Mouse (Mus musculus) liver, embryonic 11.5 days (tissue): Measurements from ENCODE around the gene Frmd4a. TPM values are rescaled to one million over a fixed set of nuclear protein-coding genes. Genes with fewer than 3 reads are reported as not detected.

Experiments
- ATAC-seq: fragments of 200-750 bp; cut with Nextera tagmentation; replicated peaks from 2 replicates; pipeline ENCODE4 v1.8.0; 2017; ENCODE audit warnings: moderate number of reproducible peaks, mild to moderate bottlenecking, moderate TSS enrichment, moderate library complexity; ENCODE audit not compliant: low FRiP score
- DNase-seq: peaks from one replicate; pipeline ENCODE4 v3.0.0-alpha.2; 2017; ENCODE audit warnings: low spot score
- H3K27ac ChIP-seq: fragments of 300-500 bp; sonication (generic); 2 replicates; pipeline ENCODE4 v1.5.1; 2014; ENCODE audit warnings: mild to moderate bottlenecking, low read depth, low read length, control low read depth
- H3K27me3 ChIP-seq: fragments of 300-500 bp; sonication (generic); replicated peaks from 2 replicates; pipeline ENCODE4 v1.6.1; 2014; ENCODE audit warnings: low read length, mixed read lengths; ENCODE audit not compliant: control insufficient read depth, insufficient read depth
- H3K36me3 ChIP-seq: fragments of 300-500 bp; sonication (generic); 2 replicates; pipeline ENCODE4 v1.6.1; 2014; ENCODE audit warnings: mild to moderate bottlenecking, low read length, moderate library complexity, mixed read lengths; ENCODE audit not compliant: control insufficient read depth, insufficient read depth
- H3K4me1 ChIP-seq: fragments of 300-500 bp; sonication (generic); replicated peaks from 2 replicates; pipeline ENCODE4 v1.6.1; 2014; ENCODE audit warnings: low read length, mixed read lengths; ENCODE audit not compliant: control insufficient read depth, insufficient read depth
- H3K4me2 ChIP-seq: fragments of 300-500 bp; sonication (generic); 2 replicates; pipeline ENCODE4 v1.6.1; 2014; ENCODE audit warnings: mild to moderate bottlenecking, control low read depth, moderate library complexity
- H3K4me3 ChIP-seq: fragments of 300-500 bp; sonication (generic); 2 replicates; pipeline ENCODE4 v1.5.1; 2014; ENCODE audit warnings: low read depth, low read length, control low read depth
- H3K9ac ChIP-seq: fragments of 300-500 bp; sonication (generic); 2 replicates; pipeline ENCODE4 v1.6.1; 2014; ENCODE audit warnings: low read depth, low read length, control low read depth
- H3K9me3 ChIP-seq: fragments of 300-500 bp; sonication (generic); 2 replicates; pipeline ENCODE4 v1.6.1; 2016; ENCODE audit warnings: low read length, inconsistent platforms, mixed read lengths; ENCODE audit not compliant: control insufficient read depth
- WGBS: fragments of 180-500 bp; shearing (Covaris S2); extraction: QIAGEN DNeasy Blood & Tissue Kit; methylation state at CpG from one replicate; pipeline ENCODE4 v1.1.7; 2014; 5-methylcytosine and 5-hydroxymethylcytosine counted together
- polyA plus RNA-seq: library from polyadenylated mRNA; unstranded; fragments of >200 nt; fragmentation: Nextera tagmentation; extraction: Ambion mirVana; gene quantifications from 2 replicates; pipeline ENCODE4 v1.2.1, GENCODE M21; 2014

Frmd4a gene
- polyA plus RNA-seq, 1 experiment from 2014 or later: 18.6 TPM

GRCm38 (mm10) chr2:4507887-4508615 lies 490.5 kb downstream of the Frmd4a start:
- Histone ChIP-seq H3K4me1 (peaks cover 8% of the 10 kb centered on the region), H3K27ac (no peak overlapping the region)
- no peak for DNase-seq

GRCm38 (mm10) chr2:4508959-4509615 lies 491.6 kb downstream of the Frmd4a start:
- no peaks in the 10 kb centered on the region for H3K9me3 ChIP-seq
- H3K27ac ChIP-seq: no peak overlapping the region
- no peak overlapping the region for H3K9ac ChIP-seq
- H3K36me3 ChIP-seq: no peaks in the 10 kb centered on the region
- no peak for DNase-seq
- no peaks in the 10 kb centered on the region for H3K27me3 ChIP-seq
- H3K4me1 ChIP-seq: peaks cover 8% of the 10 kb centered on the region
- no peak overlapping the region for H3K4me2 ChIP-seq
- H3K4me3 ChIP-seq: no peak overlapping the region
- ATAC-seq: no peak
- WGBS: 70% methylated on average over 10 of the region's 10 CpGs

More at GRCm38 (mm10) chr2:4507887-4508615, 490.5 kb downstream of the Frmd4a start:
- H3K4me3 ChIP-seq: no peak overlapping the region
- no peaks in the 10 kb centered on the region for H3K9me3 ChIP-seq
- H3K9ac ChIP-seq: no peak overlapping the region
- H3K4me2 ChIP-seq: no peak overlapping the region
- no peaks in the 10 kb centered on the region for H3K27me3 ChIP-seq
- ATAC-seq: no peak
- 84% methylated on average over 13 of the region's 13 CpGs for WGBS
- H3K36me3 ChIP-seq: no peaks in the 10 kb centered on the region

- ATAC-seq (peak; percentile 49; the same call in 1 of the 2 replicates), DNase-seq (no peak)
- H3K27ac ChIP-seq: peak overlapping the region; percentile 45; the same call in 1 of the 2 replicates
- H3K36me3 ChIP-seq: no peaks in the 10 kb centered on the region
- no peaks in the 10 kb centered on the region for H3K27me3 ChIP-seq
- 67% methylated on average over 5 of the region's 5 CpGs for WGBS
- H3K4me1 ChIP-seq: peaks cover 8% of the 10 kb centered on the region
- H3K4me2 ChIP-seq: 0 out of 2 replicates have a peak overlapping the region, but pooled peaks have one; percentile 4
- no peak overlapping the region for H3K9ac ChIP-seq
- no peaks in the 10 kb centered on the region for H3K9me3 ChIP-seq
- no peak overlapping the region for H3K4me3 ChIP-seq
These were observed 492.2 kb downstream of the Frmd4a start for GRCm38 (mm10) chr2:4509739-4510138.

- no peak overlapping the region for H3K4me3 ChIP-seq
- H3K9ac ChIP-seq: no peak overlapping the region
- ATAC-seq: peak; percentile 41
These were observed 492.9 kb downstream of the Frmd4a start for GRCm38 (mm10) chr2:4510208-4511079.

GRCm38 (mm10) chr2:4511080-4511386 lies 493.5 kb downstream of the Frmd4a start:
- ATAC-seq: no peak
- H3K27ac ChIP-seq: no peak overlapping the region
- WGBS: 79% methylated on average over 2 of the region's 2 CpGs
- H3K36me3 ChIP-seq: no peaks in the 10 kb centered on the region
- H3K4me3 ChIP-seq: no peak overlapping the region
- H3K9ac ChIP-seq: no peak overlapping the region
- DNase-seq: no peak
- H3K27me3 ChIP-seq: no peaks in the 10 kb centered on the region
- peaks cover 8% of the 10 kb centered on the region for H3K4me1 ChIP-seq
- no peak overlapping the region for H3K4me2 ChIP-seq
- H3K9me3 ChIP-seq: no peaks in the 10 kb centered on the region

More at GRCm38 (mm10) chr2:4510208-4511079, 492.9 kb downstream of the Frmd4a start:
- Histone ChIP-seq H3K9me3 (no peaks in the 10 kb centered on the region), H3K4me2 (peak overlapping the region; percentile 4; the same call in 1 of the 2 replicates), H3K27me3 (no peaks in the 10 kb centered on the region), H3K4me1 (peaks cover 8% of the 10 kb centered on the region), H3K36me3 (no peaks in the 10 kb centered on the region), H3K27ac (peak overlapping the region; percentile 45; the same call in 1 of the 2 replicates)
- no peak for DNase-seq
- WGBS: 72% methylated on average over 11 of the region's 11 CpGs

- WGBS: 49% methylated on average over 14 of the region's 14 CpGs
- no peaks in the 10 kb centered on the region for H3K27me3 ChIP-seq
- no peak for ATAC-seq
- no peak for DNase-seq
- H3K4me3 ChIP-seq: no peak overlapping the region
- no peak overlapping the region for H3K4me2 ChIP-seq
- no peaks in the 10 kb centered on the region for H3K9me3 ChIP-seq
- no peaks in the 10 kb centered on the region for H3K36me3 ChIP-seq
- peaks cover 8% of the 10 kb centered on the region for H3K4me1 ChIP-seq
- no peak overlapping the region for H3K9ac ChIP-seq
- H3K27ac ChIP-seq: no peak overlapping the region
These were observed 495.1 kb downstream of the Frmd4a start for GRCm38 (mm10) chr2:4512607-4513006.

- Histone ChIP-seq H3K27ac (no peak overlapping the region), H3K4me3 (no peak overlapping the region), H3K36me3 (no peaks in the 10 kb centered on the region), H3K4me1 (no peaks in the 10 kb centered on the region), H3K9me3 (no peaks in the 10 kb centered on the region), H3K9ac (no peak overlapping the region), H3K27me3 (no peaks in the 10 kb centered on the region), H3K4me2 (no peak overlapping the region)
- no peak for DNase-seq
- WGBS: 72% methylated on average over 3 of the region's 3 CpGs
- no peak for ATAC-seq
These were observed 498.4 kb downstream of the Frmd4a start for GRCm38 (mm10) chr2:4515910-4516309.

- ATAC-seq (no peak), DNase-seq (no peak)
- no peaks in the 10 kb centered on the region for H3K9me3 ChIP-seq
- H3K4me2 ChIP-seq: no peak overlapping the region
- H3K36me3 ChIP-seq: no peaks in the 10 kb centered on the region
- 66% methylated on average over 7 of the region's 7 CpGs for WGBS
- no peak overlapping the region for H3K4me3 ChIP-seq
- H3K9ac ChIP-seq: no peak overlapping the region
- H3K27me3 ChIP-seq: no peaks in the 10 kb centered on the region
- no peaks in the 10 kb centered on the region for H3K4me1 ChIP-seq
- H3K27ac ChIP-seq: no peak overlapping the region
These were observed 499.5 kb downstream of the Frmd4a start for GRCm38 (mm10) chr2:4516819-4517552.
